Mouse (Mus musculus): ENCODE data around the gene Bcl2l11. TPM values are rescaled to one million over a fixed set of nuclear protein-coding genes. Genes with fewer than 3 reads are reported as not detected.

Gene Bcl2l11
- polyA plus RNA-seq, 1 experiment from 2014 or later = 15.7 TPM

DNA sequence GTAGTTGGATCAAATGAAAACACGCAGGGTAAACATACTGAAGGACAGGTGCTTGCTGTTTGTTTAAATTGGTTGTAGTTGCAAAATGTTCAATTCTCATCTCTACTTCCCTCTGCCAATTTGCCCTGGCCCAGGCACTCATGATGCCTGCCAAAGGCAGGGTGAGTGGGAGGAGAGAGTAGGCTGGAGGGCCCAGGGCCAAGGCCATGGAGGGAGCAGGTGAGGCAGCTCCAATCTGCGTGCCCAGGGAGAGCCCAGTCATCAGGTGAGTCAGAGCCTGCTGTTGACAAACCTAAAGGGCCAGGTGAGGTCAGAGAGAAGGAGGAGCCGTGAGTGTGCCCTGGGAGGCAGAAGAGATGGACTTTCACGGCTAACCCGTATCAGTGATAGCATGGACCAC is 46.4 kb downstream of the Bcl2l11 start:
- H3K27ac ChIP-seq = no peak overlapping the region
- no peak overlapping the region for H3K4me3 ChIP-seq (replicated peaks; ENCODE audit: low read depth, low read length)
- WGBS = 84% methylated on average over 5 of the region's 5 CpGs
- no peak overlapping the region for H3K9ac ChIP-seq (ENCODE audit: low read depth, low read length)
- no peaks in the 10 kb centered on the region for H3K27me3 ChIP-seq (ENCODE audit: insufficient read depth, low read length)
- no peaks in the 10 kb centered on the region for H3K9me3 ChIP-seq (replicated peaks; ENCODE audit: low read length)
- ATAC-seq (replicated peaks; ENCODE audit: low FRiP score, low read depth) = no peak
- no peak overlapping the region for H3K4me2 ChIP-seq (ENCODE audit: low read length)
- H3K4me1 ChIP-seq (replicated peaks; ENCODE audit: insufficient read depth, low read length) = peaks cover 10% of the 10 kb centered on the region; the same call in 1 of the 2 replicates
- H3K36me3 ChIP-seq (ENCODE audit: insufficient read depth, low read length) = no peaks in the 10 kb centered on the region
- no peak for DNase-seq (ENCODE audit: low spot score)
- no peak for TF ChIP-seq CTCF (IDR thresholded peaks at IDR 0.05; ENCODE audit: low read depth)

DNA sequence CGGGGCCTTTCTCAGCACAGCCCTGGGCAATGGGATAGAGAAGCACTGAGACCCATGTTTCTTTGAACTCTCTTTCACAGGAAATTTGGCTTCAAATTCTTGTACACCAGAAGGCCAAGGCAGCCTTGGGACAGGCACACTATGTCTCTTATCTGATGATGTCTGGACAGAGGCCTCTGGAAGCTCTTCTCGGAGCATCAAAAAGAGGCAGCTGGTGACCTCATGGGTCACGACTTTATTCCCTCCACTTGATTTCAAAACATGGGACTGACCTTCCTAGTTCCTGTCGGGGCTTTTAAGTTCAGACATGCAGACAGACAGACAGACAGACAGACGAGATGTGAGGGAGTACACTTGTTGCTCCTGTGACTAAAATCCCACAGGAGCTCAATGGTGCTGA is 48.3 kb downstream of the Bcl2l11 start:
- no peak for DNase-seq (ENCODE audit: low spot score)

DNA sequence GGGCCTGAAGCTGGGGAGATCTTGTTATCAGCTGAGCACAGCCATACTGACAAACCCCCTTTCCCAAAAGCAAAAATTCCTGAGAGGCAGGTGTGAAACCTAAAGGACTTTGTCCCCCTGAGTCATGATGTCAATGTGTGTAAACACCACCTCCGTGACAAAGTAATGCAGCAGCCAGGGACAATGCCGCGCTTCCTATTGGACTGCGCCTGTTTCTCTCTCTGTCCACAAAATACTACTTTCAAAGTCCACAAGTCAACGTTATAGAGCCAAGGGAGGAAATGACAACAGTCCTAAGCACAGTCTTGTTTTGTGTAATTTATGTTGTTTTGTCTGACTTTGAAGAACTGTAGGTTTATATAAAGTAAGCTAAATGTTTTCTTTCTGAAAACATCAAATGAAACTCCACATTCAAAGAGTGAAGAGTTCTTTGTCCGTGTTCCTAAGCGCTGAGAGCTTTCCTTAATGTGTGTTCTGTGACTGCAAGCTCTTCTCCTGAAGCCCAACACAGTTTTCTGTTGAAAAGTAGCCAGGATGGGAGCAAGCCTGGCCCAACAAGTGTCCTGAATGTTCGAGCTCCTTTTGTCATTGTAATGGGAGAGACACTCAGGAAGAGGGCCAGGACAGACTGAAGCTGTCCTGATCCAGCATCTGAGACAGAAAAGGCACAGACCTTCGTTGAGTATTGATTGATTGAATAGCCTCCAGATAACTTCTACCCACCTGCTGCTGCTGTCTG is 48.9 kb downstream of the Bcl2l11 start:
- ATAC-seq (replicated peaks; ENCODE audit: low FRiP score, low read depth) = no peak
- no peak overlapping the region for H3K4me3 ChIP-seq (replicated peaks; ENCODE audit: low read depth, low read length)
- no peaks in the 10 kb centered on the region for H3K36me3 ChIP-seq (ENCODE audit: insufficient read depth, low read length)
- WGBS = 42% methylated on average over 9 of the region's 9 CpGs
- no peaks in the 10 kb centered on the region for H3K9me3 ChIP-seq (replicated peaks; ENCODE audit: low read length)
- no peak overlapping the region for H3K4me2 ChIP-seq (ENCODE audit: low read length)
- no peaks in the 10 kb centered on the region for H3K27me3 ChIP-seq (ENCODE audit: insufficient read depth, low read length)
- no peak for TF ChIP-seq CTCF (IDR thresholded peaks at IDR 0.05; ENCODE audit: low read depth)
- peaks cover 18% of the 10 kb centered on the region for H3K4me1 ChIP-seq (replicated peaks; ENCODE audit: insufficient read depth, low read length)
- no peak overlapping the region for H3K27ac ChIP-seq
- no peak overlapping the region for H3K9ac ChIP-seq (ENCODE audit: low read depth, low read length)
- DNase-seq (ENCODE audit: low spot score) = peak; percentile 52

More for the DNA sequence above, 48.3 kb downstream of the Bcl2l11 start:
- WGBS = 42% methylated on average over 5 of the region's 5 CpGs
- Histone ChIP-seq H3K4me3 (replicated peaks; ENCODE audit: low read depth, low read length) (no peak overlapping the region), H3K36me3 (ENCODE audit: insufficient read depth, low read length) (no peaks in the 10 kb centered on the region), H3K4me2 (ENCODE audit: low read length) (no peak overlapping the region), H3K27me3 (ENCODE audit: insufficient read depth, low read length) (no peaks in the 10 kb centered on the region), H3K27ac (no peak overlapping the region), H3K9ac (ENCODE audit: low read depth, low read length) (no peak overlapping the region), H3K9me3 (replicated peaks; ENCODE audit: low read length) (no peaks in the 10 kb centered on the region), H3K4me1 (replicated peaks; ENCODE audit: insufficient read depth, low read length) (peaks cover 12% of the 10 kb centered on the region; the same call in 1 of the 2 replicates)
- no peak for ATAC-seq (replicated peaks; ENCODE audit: low FRiP score, low read depth)
- TF ChIP-seq CTCF (IDR thresholded peaks at IDR 0.05; ENCODE audit: low read depth) = no peak

DNA sequence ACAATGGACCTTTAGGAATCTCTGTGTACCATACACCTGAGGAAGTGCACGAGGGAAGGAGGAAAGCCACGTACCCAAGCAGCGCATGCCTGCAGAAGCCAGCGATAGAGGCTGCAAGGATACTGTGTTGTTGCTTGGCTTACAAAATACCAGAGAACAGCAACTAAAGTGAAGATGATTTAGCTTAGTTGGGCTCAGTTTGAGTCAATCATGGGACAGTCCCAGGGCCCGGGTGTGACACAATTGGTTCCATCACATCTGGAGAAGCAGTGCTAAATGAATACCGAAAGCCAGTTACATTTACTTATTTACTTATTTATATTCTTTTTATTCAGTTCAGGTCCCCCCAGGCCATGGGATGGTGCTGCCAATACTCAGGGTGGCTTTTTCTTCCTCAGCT is 49.8 kb downstream of the Bcl2l11 start:
- Histone ChIP-seq H3K4me1 (replicated peaks; ENCODE audit: insufficient read depth, low read length) (peaks cover 24% of the 10 kb centered on the region), H3K27ac (no peak overlapping the region), H3K4me3 (replicated peaks; ENCODE audit: low read depth, low read length) (no peak overlapping the region), H3K36me3 (ENCODE audit: insufficient read depth, low read length) (no peaks in the 10 kb centered on the region), H3K27me3 (ENCODE audit: insufficient read depth, low read length) (no peaks in the 10 kb centered on the region), H3K4me2 (ENCODE audit: low read length) (no peak overlapping the region), H3K9me3 (replicated peaks; ENCODE audit: low read length) (no peaks in the 10 kb centered on the region), H3K9ac (ENCODE audit: low read depth, low read length) (no peak overlapping the region)
- WGBS = 94% methylated on average over 6 of the region's 6 CpGs
- no peak for DNase-seq (ENCODE audit: low spot score)
- TF ChIP-seq CTCF (IDR thresholded peaks at IDR 0.05; ENCODE audit: low read depth) = no peak
- ATAC-seq (replicated peaks; ENCODE audit: low FRiP score, low read depth) = no peak

DNA sequence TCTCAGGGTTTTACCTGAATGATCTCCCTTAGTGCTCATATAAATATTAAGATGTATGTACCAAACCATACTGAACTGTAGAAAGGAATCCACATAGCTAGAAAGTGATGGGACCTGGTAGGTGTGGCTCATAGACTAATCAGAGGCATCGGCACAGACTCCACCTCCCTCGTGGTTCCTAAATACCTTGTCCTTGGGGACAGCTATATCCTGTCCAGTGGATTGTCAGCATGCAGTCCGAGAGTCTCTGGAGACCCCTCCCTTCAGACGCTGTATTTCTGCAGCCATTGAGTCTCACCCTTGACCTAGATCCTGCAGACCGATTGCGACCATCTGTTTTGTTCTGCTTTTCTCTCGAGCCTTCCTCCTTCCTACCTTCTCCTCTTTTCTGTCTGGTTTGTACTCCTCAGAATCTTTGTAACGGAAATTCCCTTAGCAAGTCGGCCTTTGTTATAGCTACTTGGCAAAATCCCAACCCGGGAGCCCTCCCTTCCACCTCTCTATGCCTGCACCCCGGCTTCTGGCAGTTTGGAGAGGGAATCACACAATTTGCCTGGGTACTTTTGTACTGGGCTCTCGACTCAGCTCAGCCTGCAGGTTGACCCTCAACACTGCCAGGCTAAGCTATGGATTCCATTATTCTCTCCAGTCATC is 50.7 kb downstream of the Bcl2l11 start:
- 41% methylated on average over 12 of the region's 12 CpGs for WGBS
- Histone ChIP-seq H3K4me1 (replicated peaks; ENCODE audit: insufficient read depth, low read length) (peaks cover 24% of the 10 kb centered on the region), H3K36me3 (ENCODE audit: insufficient read depth, low read length) (no peaks in the 10 kb centered on the region), H3K27ac (no peak overlapping the region), H3K9ac (ENCODE audit: low read depth, low read length) (no peak overlapping the region), H3K4me2 (ENCODE audit: low read length) (no peak overlapping the region), H3K27me3 (ENCODE audit: insufficient read depth, low read length) (no peaks in the 10 kb centered on the region), H3K4me3 (replicated peaks; ENCODE audit: low read depth, low read length) (no peak overlapping the region), H3K9me3 (replicated peaks; ENCODE audit: low read length) (no peaks in the 10 kb centered on the region)
- DNase-seq (ENCODE audit: low spot score) (peak; percentile 50), ATAC-seq (replicated peaks; ENCODE audit: low FRiP score, low read depth) (no peak)
- no peak for TF ChIP-seq CTCF (IDR thresholded peaks at IDR 0.05; ENCODE audit: low read depth)

DNA sequence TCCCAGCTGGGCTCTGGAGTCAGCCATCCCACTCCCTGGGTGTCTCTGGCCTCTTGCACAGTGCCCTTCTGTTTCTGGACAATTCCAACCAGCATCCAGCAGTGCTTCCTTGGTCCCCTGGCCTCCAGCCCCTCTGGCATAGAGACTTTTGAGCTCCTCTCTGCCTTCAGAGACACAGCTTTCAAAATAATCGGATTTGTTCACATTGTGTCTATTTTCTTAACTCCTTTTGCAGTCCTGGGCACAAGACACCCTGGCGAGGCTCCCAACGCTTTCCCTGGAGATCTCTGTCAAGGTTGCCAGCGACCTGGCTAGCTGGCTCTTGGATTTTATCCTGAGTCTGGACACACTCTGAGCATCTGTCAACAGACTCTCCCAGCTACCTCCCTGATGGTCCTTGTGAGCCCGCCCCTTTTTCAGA is 51.4 kb downstream of the Bcl2l11 start:
- Histone ChIP-seq H3K4me1 (replicated peaks; ENCODE audit: insufficient read depth, low read length) (peaks cover 24% of the 10 kb centered on the region), H3K9me3 (replicated peaks; ENCODE audit: low read length) (no peaks in the 10 kb centered on the region), H3K4me2 (ENCODE audit: low read length) (no peak overlapping the region), H3K27me3 (ENCODE audit: insufficient read depth, low read length) (no peaks in the 10 kb centered on the region), H3K9ac (ENCODE audit: low read depth, low read length) (no peak overlapping the region), H3K27ac (no peak overlapping the region), H3K4me3 (replicated peaks; ENCODE audit: low read depth, low read length) (no peak overlapping the region), H3K36me3 (ENCODE audit: insufficient read depth, low read length) (no peaks in the 10 kb centered on the region)
- no peak for TF ChIP-seq CTCF (IDR thresholded peaks at IDR 0.05; ENCODE audit: low read depth)
- DNase-seq (ENCODE audit: low spot score) (no peak), ATAC-seq (replicated peaks; ENCODE audit: low FRiP score, low read depth) (no peak)
- WGBS = 76% methylated on average over 5 of the region's 5 CpGs

Measured in kidney, postnatal 0 days (tissue).